Mouse (Mus musculus) adrenal gland, postnatal 14 days (tissue): ENCODE results near the gene Bbs1. TPM values are rescaled to one million over a fixed set of nuclear protein-coding genes. Genes with fewer than 3 reads are reported as not detected.

ENCODE experiments used
- total RNA-seq: library from RNA; stranded (reverse); gene quantifications from 2 replicates; pipeline ENCODE4 v1.2.3, GENCODE M21; 2021

Bbs1 gene
- total RNA-seq, 1 experiment from 2014 or later: 11.0 TPM

Other genes starting within 250 kb of the Bbs1 start
- gene Gm960, start 208.0 kb downstream of the Bbs1 start, total RNA-seq: not detected in 2 replicates
- 3.3 and 5.9 TPM in 2 replicates for gene Sptbn2, start 195.5 kb downstream of the Bbs1 start, total RNA-seq
- 13.1 and 15.2 TPM in 2 replicates for gene Rbm4b, start 150.1 kb downstream of the Bbs1 start, total RNA-seq
- 57.2 and 60.3 TPM in 2 replicates for gene Rbm4, start 112.7 kb downstream of the Bbs1 start, total RNA-seq
- gene Gm21992, start 95.0 kb downstream of the Bbs1 start, total RNA-seq: 23.1 and 30.8 TPM in 2 replicates
- 43.5 and 45.4 TPM in 2 replicates for gene Rbm14, start 95.0 kb downstream of the Bbs1 start, total RNA-seq
- gene Ccs, start 67.3 kb downstream of the Bbs1 start, total RNA-seq: 107 and 116 TPM in 2 replicates
- gene Ccdc87, start 67.3 kb downstream of the Bbs1 start, total RNA-seq: 0.19 TPM in 2 replicates
- gene Ctsf, start 51.5 kb downstream of the Bbs1 start, total RNA-seq: 261 and 277 TPM in 2 replicates
- gene Actn3, start 28.7 kb downstream of the Bbs1 start, total RNA-seq: 0.67 and 1.4 TPM in 2 replicates
- gene Zdhhc24, start 28.0 kb downstream of the Bbs1 start, total RNA-seq: 15.1 and 17.2 TPM in 2 replicates
- gene Dpp3, start 21.7 kb upstream of the Bbs1 start, total RNA-seq: 69.2 and 87.7 TPM in 2 replicates
- gene Peli3, start 36.5 kb upstream of the Bbs1 start, total RNA-seq: 5.3 and 5.6 TPM in 2 replicates
- gene Mrpl11, start 55.5 kb upstream of the Bbs1 start, total RNA-seq: 68.2 and 70.3 TPM in 2 replicates
- 0.26 TPM in 2 replicates for gene Npas4, start 83.7 kb upstream of the Bbs1 start, total RNA-seq
- gene Slc29a2, start 117.2 kb upstream of the Bbs1 start, total RNA-seq: 2.3 and 4.4 TPM in 2 replicates
- 28.2 and 29.4 TPM in 2 replicates for gene B4gat1, start 132.2 kb upstream of the Bbs1 start, total RNA-seq
- 0.56 and 1.5 TPM in 2 replicates for gene AC124502.3, start 132.3 kb upstream of the Bbs1 start, total RNA-seq
- gene Brms1, start 134.7 kb upstream of the Bbs1 start, total RNA-seq: 23.9 and 26.3 TPM in 2 replicates
- gene Rin1, start 143.9 kb upstream of the Bbs1 start, total RNA-seq: 3.0 and 3.9 TPM in 2 replicates
- gene Cd248, start 161.4 kb upstream of the Bbs1 start, total RNA-seq: 17.3 and 21.0 TPM in 2 replicates
- gene Tmem151a, start 178.9 kb upstream of the Bbs1 start, total RNA-seq: 2.0 and 2.5 TPM in 2 replicates
- gene Yif1a, start 181.9 kb upstream of the Bbs1 start, total RNA-seq: 80.4 and 84.7 TPM in 2 replicates
- 3.1 and 3.9 TPM in 2 replicates for gene Cnih2, start 191.9 kb upstream of the Bbs1 start, total RNA-seq
- 166 and 167 TPM in 2 replicates for gene Rab1b, start 200.4 kb upstream of the Bbs1 start, total RNA-seq
- gene Klc2, start 211.9 kb upstream of the Bbs1 start, total RNA-seq: 34.9 and 37.7 TPM in 2 replicates